Mouse (Mus musculus): ENCODE results near the gene Bod1. TPM values are rescaled to one million over a fixed set of nuclear protein-coding genes. Genes with fewer than 3 reads are reported as not detected.

Gene Bod1
- polyA plus RNA-seq, 1 experiment from 2014 or later = 62.1 TPM

- H3K4me2 ChIP-seq (replicated peaks; ENCODE audit: low read depth) = no peak overlapping the region
- H3K27ac ChIP-seq (replicated peaks) = no peak overlapping the region
- no peaks in the 10 kb centered on the region for H3K27me3 ChIP-seq (ENCODE audit: control insufficient read depth, insufficient read depth, low read length)
- no peak overlapping the region for H3K4me3 ChIP-seq (ENCODE audit: low read depth, low read length)
- H3K9ac ChIP-seq (ENCODE audit: low read length) = no peak overlapping the region
- no peaks in the 10 kb centered on the region for H3K36me3 ChIP-seq (ENCODE audit: control insufficient read depth, insufficient read depth, low read length)
- WGBS = 91% methylated on average over 10 of the region's 10 CpGs
- no peaks in the 10 kb centered on the region for H3K9me3 ChIP-seq (ENCODE audit: control insufficient read depth, low read length)
- TF ChIP-seq CTCF (IDR thresholded peaks at IDR 0.05; ENCODE audit: low read depth) (no peak), EP300 (optimal IDR thresholded peaks at IDR 0.05) (no peak)
- DNase-seq (ENCODE audit: low spot score) = no peak
- ATAC-seq (ENCODE audit: low FRiP score, low TSS enrichment) = no peak
- H3K4me1 ChIP-seq (replicated peaks; ENCODE audit: control insufficient read depth, insufficient read depth) = no peaks in the 10 kb centered on the region
Observed at GRCm38 (mm10) chr11:31647268-31647667, 24.4 kb downstream of the Bod1 start.

GRCm38 (mm10) chr11:31646571-31646970, 25.1 kb downstream of the Bod1 start:
- no peaks in the 10 kb centered on the region for H3K9me3 ChIP-seq (ENCODE audit: control insufficient read depth, low read length)
- no peak for ATAC-seq (ENCODE audit: low FRiP score, low TSS enrichment)
- DNase-seq (ENCODE audit: low spot score) = no peak
- H3K27ac ChIP-seq (replicated peaks) = no peak overlapping the region
- H3K9ac ChIP-seq (ENCODE audit: low read length) = no peak overlapping the region
- whole genome bisulfite sequencing = 67% methylated on average over 1 of the region's 1 CpGs
- no peak overlapping the region for H3K4me2 ChIP-seq (replicated peaks; ENCODE audit: low read depth)
- no peaks in the 10 kb centered on the region for H3K36me3 ChIP-seq (ENCODE audit: control insufficient read depth, insufficient read depth, low read length)
- H3K4me3 ChIP-seq (ENCODE audit: low read depth, low read length) = no peak overlapping the region
- TF ChIP-seq EP300 (optimal IDR thresholded peaks at IDR 0.05) (no peak), CTCF (IDR thresholded peaks at IDR 0.05; ENCODE audit: low read depth) (no peak)
- H3K27me3 ChIP-seq (ENCODE audit: control insufficient read depth, insufficient read depth, low read length) = no peaks in the 10 kb centered on the region
- H3K4me1 ChIP-seq (replicated peaks; ENCODE audit: control insufficient read depth, insufficient read depth) = no peaks in the 10 kb centered on the region

- no peak for DNase-seq (ENCODE audit: low spot score)
- WGBS = 53% methylated on average over 6 of the region's 6 CpGs
- TF ChIP-seq CTCF (IDR thresholded peaks at IDR 0.05; ENCODE audit: low read depth) (no peak), EP300 (optimal IDR thresholded peaks at IDR 0.05) (no peak)
- no peaks in the 10 kb centered on the region for H3K9me3 ChIP-seq (ENCODE audit: control insufficient read depth, low read length)
- no peak overlapping the region for H3K4me2 ChIP-seq (replicated peaks; ENCODE audit: low read depth)
- no peak overlapping the region for H3K9ac ChIP-seq (ENCODE audit: low read length)
- no peaks in the 10 kb centered on the region for H3K4me1 ChIP-seq (replicated peaks; ENCODE audit: control insufficient read depth, insufficient read depth)
- no peaks in the 10 kb centered on the region for H3K36me3 ChIP-seq (ENCODE audit: control insufficient read depth, insufficient read depth, low read length)
- ATAC-seq (ENCODE audit: low FRiP score, low TSS enrichment) = no peak
- no peaks in the 10 kb centered on the region for H3K27me3 ChIP-seq (ENCODE audit: control insufficient read depth, insufficient read depth, low read length)
- H3K27ac ChIP-seq (replicated peaks) = no peak overlapping the region
- no peak overlapping the region for H3K4me3 ChIP-seq (ENCODE audit: low read depth, low read length)
Observed at GRCm38 (mm10) chr11:31643120-31643519, 28.6 kb downstream of the Bod1 start.

- Histone ChIP-seq H3K9me3 (ENCODE audit: control insufficient read depth, low read length) (no peaks in the 10 kb centered on the region), H3K4me2 (replicated peaks; ENCODE audit: low read depth) (no peak overlapping the region), H3K27ac (replicated peaks) (no peak overlapping the region), H3K27me3 (ENCODE audit: control insufficient read depth, insufficient read depth, low read length) (no peaks in the 10 kb centered on the region), H3K9ac (ENCODE audit: low read length) (no peak overlapping the region), H3K4me3 (ENCODE audit: low read depth, low read length) (no peak overlapping the region), H3K36me3 (ENCODE audit: control insufficient read depth, insufficient read depth, low read length) (no peaks in the 10 kb centered on the region), H3K4me1 (replicated peaks; ENCODE audit: control insufficient read depth, insufficient read depth) (no peaks in the 10 kb centered on the region)
- ATAC-seq (ENCODE audit: low FRiP score, low TSS enrichment) (no peak), DNase-seq (ENCODE audit: low spot score) (no peak)
- TF ChIP-seq EP300 (optimal IDR thresholded peaks at IDR 0.05) = no peak
- peak; percentile 53 for TF ChIP-seq CTCF (IDR thresholded peaks at IDR 0.05; ENCODE audit: low read depth)
- 46% methylated on average over 3 of the region's 3 CpGs for WGBS
Observed at GRCm38 (mm10) chr11:31641066-31641810, 30.4 kb downstream of the Bod1 start.

- ATAC-seq (ENCODE audit: low FRiP score, low TSS enrichment) = 0 out of 2 replicates have a peak, but pooled peaks have one; percentile 47
- no peak overlapping the region for H3K4me3 ChIP-seq (ENCODE audit: low read depth, low read length)
Observed at GRCm38 (mm10) chr11:31640187-31640586, 31.5 kb downstream of the Bod1 start.

GRCm38 (mm10) chr11:31637788-31638373, 33.8 kb downstream of the Bod1 start:
- WGBS = 21% methylated on average over 10 of the region's 10 CpGs
- Histone ChIP-seq H3K9ac (ENCODE audit: low read length) (no peak overlapping the region), H3K4me2 (replicated peaks; ENCODE audit: low read depth) (no peak overlapping the region), H3K27ac (replicated peaks) (no peak overlapping the region), H3K4me1 (replicated peaks; ENCODE audit: control insufficient read depth, insufficient read depth) (no peaks in the 10 kb centered on the region), H3K9me3 (ENCODE audit: control insufficient read depth, low read length) (no peaks in the 10 kb centered on the region), H3K4me3 (ENCODE audit: low read depth, low read length) (no peak overlapping the region), H3K27me3 (ENCODE audit: control insufficient read depth, insufficient read depth, low read length) (no peaks in the 10 kb centered on the region), H3K36me3 (ENCODE audit: control insufficient read depth, insufficient read depth, low read length) (no peaks in the 10 kb centered on the region)
- 0 out of 2 replicates have a peak, but pooled peaks have one; percentile 78 for ATAC-seq (ENCODE audit: low FRiP score, low TSS enrichment)
- TF ChIP-seq CTCF (IDR thresholded peaks at IDR 0.05; ENCODE audit: low read depth) (peak; percentile 94), EP300 (optimal IDR thresholded peaks at IDR 0.05) (no peak)
- DNase-seq (ENCODE audit: low spot score) = peak; percentile 82

More at GRCm38 (mm10) chr11:31640187-31640586, 31.5 kb downstream of the Bod1 start:
- no peaks in the 10 kb centered on the region for H3K36me3 ChIP-seq (ENCODE audit: control insufficient read depth, insufficient read depth, low read length)
- no peaks in the 10 kb centered on the region for H3K9me3 ChIP-seq (ENCODE audit: control insufficient read depth, low read length)
- no peaks in the 10 kb centered on the region for H3K4me1 ChIP-seq (replicated peaks; ENCODE audit: control insufficient read depth, insufficient read depth)
- no peaks in the 10 kb centered on the region for H3K27me3 ChIP-seq (ENCODE audit: control insufficient read depth, insufficient read depth, low read length)
- H3K9ac ChIP-seq (ENCODE audit: low read length) = no peak overlapping the region
- WGBS = 79% methylated on average over 5 of the region's 5 CpGs
- no peak for DNase-seq (ENCODE audit: low spot score)
- H3K4me2 ChIP-seq (replicated peaks; ENCODE audit: low read depth) = no peak overlapping the region
- TF ChIP-seq CTCF (IDR thresholded peaks at IDR 0.05; ENCODE audit: low read depth) = no peak
- TF ChIP-seq EP300 (optimal IDR thresholded peaks at IDR 0.05) = no peak
- H3K27ac ChIP-seq (replicated peaks) = no peak overlapping the region
